Mouse (Mus musculus): Measurements from ENCODE around the gene Usp27x.

The Usp27x gene

DNA sequence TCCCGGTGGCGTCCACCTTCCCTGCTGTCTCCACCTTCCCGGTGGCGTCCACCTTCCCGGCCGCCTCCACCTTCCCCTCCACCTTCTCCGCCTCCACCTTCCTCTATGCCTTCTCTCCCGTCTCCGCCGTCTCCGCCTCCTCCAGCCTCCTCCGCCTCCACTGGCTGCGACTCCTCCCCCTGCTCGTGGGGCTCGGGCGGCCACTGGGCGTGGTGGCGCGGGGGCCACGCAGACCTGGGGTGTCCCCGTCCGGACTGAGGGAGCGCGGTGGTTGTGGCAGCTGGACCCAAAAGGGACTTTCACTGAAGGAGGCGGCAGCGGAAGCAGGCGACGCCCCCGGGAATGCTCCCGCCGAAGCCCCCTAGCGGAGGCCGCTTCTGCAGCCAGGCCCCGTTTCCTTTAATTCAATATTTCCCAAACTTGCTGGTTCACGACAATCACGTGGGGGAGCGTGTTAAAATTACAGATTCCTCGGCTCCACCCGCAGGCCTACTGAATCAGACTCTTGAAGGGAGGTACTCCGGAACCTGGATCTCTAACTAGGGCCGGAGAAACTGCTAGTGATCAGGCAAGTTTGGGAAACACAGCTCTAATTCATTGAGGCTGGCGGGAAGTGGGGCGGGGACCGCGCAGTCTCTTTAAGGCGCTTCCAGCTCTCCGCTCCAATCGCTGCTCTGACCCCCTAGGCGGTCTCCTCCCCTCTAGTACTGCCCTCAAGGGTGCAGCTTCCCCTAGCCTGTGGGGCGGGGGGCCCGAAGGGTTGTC is at the start of gene Usp27x:
Gene Usp27x (minus strand): TSS at position 115 of the 765 bp plus-strand sequence.
- peak; percentile 30 to 58 for DNase-seq (ENCODE audit: low spot score in 2 of 2)

DNA sequence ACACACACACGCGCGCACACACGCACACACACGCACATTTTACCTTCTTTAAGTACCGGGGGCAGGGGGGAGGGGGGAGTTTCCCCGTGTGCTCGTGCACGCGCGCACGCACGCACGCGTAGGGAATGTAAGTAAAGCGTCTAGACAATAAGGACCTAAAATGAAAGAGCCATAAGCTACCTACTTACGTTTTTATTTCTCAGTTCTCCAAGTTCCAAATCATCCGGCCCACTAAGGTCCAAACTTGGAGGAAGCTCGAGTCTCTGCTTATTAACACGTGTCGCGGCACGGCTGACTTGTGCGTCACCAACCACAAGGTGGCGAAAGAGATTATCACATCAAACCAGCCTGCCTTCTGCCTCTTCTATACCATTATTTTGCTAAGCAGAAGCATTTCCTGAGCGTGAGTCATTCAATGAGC is 47.1 kb upstream of the Usp27x start:
- peak; percentile 30 to 62 for DNase-seq (ENCODE audit: low spot score in 2 of 2)

DNA sequence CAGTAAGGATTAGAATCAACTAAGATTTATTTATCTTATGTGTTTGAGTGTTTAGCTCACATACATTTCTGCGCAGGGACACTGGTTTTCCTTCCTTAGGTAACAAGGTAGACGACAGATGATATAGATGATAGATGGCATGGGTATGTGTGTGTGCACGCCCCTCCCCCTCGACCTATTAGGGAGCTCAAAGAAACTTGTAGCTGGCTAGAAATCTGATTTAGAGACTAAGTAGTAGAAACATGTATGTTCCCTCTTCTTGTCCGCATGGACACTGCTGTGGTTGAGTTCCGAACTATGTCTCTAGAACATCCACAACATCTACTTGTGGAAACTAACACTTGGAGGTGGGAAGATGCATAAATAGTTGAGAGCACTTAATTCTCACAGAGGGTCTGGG is 46.5 kb upstream of the Usp27x start:
- DNase-seq (ENCODE audit: low spot score in 2 of 2), result no peak

DNA sequence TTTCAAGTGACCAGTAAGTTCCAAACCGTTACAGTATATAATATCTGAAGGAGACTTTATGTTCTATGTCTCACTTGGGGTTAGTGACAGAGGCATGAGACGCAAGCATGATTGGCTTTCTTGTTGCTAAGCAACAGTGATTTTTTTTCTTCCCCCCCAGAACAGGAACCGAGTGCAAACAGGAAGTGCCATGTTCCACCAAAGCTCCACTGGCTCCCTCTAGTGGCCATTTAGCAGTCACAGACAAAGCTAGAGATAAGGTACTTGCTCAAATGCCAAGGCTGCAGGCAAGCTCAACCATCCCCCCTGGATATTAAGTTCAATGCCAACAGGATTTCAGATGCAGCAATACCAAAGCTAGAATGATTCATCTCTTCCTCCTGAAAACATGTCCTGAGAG is 45.4 kb upstream of the Usp27x start:
- DNase-seq (ENCODE audit: low spot score in 2 of 2), result peak; percentile 25 to 61

DNA sequence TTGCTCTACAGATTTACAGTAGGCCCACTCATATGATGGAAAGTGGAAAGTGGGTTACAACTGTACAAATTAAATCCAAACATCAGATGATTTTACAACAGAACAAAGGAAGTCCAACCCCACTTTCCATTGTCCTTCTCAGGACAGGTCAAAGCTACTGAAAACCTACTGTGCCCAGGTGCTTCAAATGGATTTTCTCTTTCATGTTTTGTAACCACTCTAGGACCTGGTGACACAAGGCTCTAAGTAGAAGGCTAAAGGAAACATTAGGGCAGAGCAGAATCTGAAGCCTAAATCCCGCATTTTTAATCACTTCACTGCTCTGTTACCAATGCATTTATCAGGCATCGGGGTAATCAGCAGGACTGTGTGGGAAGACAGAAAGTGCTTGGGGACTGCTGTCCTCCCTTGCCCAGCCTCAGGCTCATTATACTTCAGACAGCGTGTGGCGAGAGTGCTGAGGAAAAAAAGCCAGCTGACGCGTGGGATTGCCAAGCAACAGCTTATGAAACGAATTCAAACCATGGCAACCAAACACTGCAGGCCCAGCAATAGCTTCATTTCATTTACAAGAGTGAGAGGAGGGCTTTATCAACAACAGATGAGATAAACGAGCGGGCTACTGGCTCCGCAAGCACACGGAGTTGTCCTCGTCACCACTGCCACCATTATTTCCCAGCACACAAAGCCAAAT is 40.7 kb upstream of the Usp27x start:
- peak in 1 of 2 experiments; percentile 33 for DNase-seq (ENCODE audit: low spot score in 2 of 2)

DNA sequence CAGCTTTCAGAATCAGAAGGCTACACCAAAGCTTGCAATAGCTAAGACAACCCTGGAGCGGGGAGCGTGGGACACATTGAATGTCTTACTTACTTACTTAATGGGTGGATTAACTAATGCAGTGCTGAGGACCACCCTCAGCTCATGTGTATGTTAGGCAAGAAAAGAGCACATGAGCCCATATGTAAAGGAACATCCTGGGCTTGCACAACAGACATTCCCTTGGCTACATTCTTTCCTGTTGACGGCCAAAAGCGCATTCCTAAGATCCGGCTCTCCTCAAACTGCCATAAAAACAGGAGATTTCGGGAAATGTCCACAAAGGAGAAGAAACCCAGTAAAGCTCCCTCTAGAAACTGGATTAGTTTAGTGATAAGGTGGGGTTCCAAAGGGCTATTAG is 39.7 kb upstream of the Usp27x start:
- no peak for DNase-seq (ENCODE audit: low spot score in 2 of 2)

DNA sequence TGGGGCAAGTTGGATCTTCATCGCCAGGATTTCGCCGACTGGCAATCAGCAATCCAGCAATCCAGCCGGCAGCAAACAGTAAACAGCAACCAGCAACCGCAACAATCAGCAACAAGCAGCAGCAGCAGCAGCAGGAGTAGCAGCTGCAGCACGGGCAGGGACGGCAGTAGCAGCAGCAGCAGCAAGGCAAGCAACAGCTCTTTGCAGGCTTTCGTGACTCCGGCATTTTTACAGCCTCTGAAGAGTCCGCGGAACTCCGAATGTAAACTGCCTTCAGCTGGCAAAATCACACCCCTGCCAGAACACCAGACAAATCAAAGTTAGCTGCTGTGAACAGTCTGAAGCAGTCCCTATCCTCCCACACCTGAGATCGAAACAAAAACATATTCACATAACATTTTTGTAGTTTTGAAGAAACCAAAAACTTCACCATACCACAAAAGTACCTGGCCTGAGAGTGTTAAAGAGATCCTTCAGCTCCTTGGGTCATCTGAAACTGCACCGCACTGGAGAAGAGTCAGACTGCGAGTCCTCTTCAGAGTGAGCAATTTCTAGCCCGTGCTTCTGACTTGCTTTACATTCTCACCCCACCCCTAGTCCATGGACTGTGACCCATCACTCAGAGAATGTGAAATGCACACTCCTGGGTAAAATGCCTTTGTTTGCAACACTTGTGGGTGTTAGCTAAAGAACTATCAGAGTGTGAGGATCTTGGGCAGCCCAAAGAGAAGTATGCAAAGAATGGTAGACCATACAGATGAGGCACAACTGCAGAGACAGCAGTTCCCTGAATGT is 36.8 kb upstream of the Usp27x start:
- no peak for DNase-seq (ENCODE audit: low spot score in 2 of 2)

DNA sequence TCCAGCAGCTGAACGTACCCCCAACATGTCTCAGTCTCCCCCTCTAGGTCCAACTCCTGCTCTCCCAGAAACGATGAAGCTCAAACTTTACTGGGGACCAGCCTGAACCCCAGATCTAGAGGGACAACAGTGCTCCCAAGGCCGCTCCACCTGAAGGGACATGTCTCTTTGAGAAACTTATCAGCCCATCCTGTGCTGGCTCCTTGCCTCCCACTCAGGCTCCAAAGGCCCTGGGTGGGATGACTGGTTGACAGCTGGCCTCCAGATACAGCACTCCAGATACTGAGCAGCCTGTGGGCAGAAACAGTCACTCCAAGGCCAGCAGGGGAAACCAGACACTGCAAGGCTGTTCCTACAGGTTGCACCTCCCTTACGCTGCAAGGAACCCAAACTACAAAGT is 956 bp upstream of the Usp27x start:
- DNase-seq (ENCODE audit: low spot score in 2 of 2), result no peak

DNA sequence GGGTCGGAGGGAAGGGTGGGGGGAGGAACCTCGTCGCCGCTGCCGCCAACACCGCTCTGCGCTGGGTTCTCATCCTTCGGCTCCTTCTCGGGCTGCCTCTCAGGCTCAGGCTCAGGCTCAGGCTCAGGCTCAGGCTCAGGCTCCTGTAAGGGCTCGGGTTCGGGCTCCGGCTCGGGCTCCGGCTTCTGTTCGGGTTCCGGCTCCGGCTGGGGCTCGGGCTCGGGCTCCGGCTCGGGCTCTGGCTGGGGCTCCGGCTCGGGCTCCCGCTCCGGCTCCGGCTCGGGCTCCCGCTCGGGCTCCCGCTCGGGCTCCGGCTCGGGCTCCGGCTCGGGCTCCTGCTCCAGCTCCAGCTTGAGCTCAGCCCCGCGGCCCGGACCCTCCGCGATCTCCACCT is 311 bp downstream of the Usp27x start:
- DNase-seq (ENCODE audit: low spot score in 2 of 2), result no peak

DNA sequence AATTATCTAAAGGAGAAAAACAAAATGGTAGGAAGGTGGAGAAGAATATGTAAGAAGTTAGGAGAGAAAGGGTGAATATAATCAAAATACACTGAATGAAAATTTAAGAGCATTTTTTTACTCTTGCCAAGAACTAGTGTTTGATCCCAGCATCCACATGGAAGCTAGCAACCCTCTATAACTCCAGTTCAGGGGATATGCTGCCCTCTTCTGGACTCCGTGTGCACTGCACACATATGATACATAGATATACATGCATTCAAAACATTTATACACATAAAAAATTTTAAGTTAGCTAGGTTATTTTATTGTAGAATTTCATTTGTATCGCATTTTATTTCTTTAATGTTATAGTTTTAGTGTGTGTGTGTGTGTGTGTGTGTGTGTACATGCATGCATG is 50.2 kb downstream of the Usp27x start:
- DNase-seq (ENCODE audit: low spot score in 2 of 2), result no peak

DNA sequence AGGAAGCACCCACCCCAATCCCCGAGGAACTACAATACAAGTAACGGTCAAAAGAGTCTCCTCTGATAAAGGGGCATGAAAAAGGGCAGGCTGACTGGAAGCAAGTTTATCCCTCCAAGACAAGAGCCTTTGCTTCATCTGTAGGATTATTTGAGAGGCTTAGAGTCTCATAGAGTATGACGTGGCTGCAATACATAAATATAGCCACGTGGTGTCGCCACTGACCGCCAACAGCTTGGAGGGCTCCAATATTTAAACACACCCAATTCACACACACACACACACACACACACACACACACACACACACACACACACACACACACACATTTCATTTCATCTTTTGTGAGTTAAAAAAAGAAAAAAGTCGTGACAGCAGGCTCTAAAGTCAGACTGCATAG is 53.3 kb downstream of the Usp27x start:
- peak; percentile 44 to 62 for DNase-seq (ENCODE audit: low spot score in 2 of 2)

Data from cerebellum, postnatal 4 days (tissue).